Mouse (Mus musculus) heart, adult 2 months (tissue): ENCODE measurements around the gene Ubqln4. TPM values are rescaled to one million over a fixed set of nuclear protein-coding genes. Genes with fewer than 3 reads are reported as not detected.

Experiments used
- DNase-seq, 2 experiments: peaks; one replicate each; pipeline ENCODE4 v3.0.0; 2021
- H3K27ac ChIP-seq: fragments of 200-600 bp; 2 replicates; pipeline ENCODE4 v1.8.1; 2022
- H3K27me3 ChIP-seq: fragments of 200-500 bp; 2 replicates; pipeline ENCODE4 v1.6.1; 2012; ENCODE audit warnings: mild to moderate bottlenecking, low read length, inconsistent platforms, mixed read lengths; ENCODE audit not compliant: control insufficient read depth, insufficient read depth
- H3K36me3 ChIP-seq: fragments of 200-500 bp; 2 replicates; pipeline ENCODE4 v1.6.1; 2012; ENCODE audit warnings: low read length, inconsistent platforms; ENCODE audit not compliant: control insufficient read depth, insufficient read depth
- H3K4me1 ChIP-seq: fragments of 200-500 bp; 2 replicates; pipeline ENCODE4 v1.6.1; 2011; ENCODE audit warnings: low read length; ENCODE audit not compliant: control insufficient read depth, insufficient read depth
- H3K4me3 ChIP-seq: fragments of 200-600 bp; 2 replicates; pipeline ENCODE4 v1.8.1; 2022
- H3K79me2 ChIP-seq: fragments of 200-500 bp; replicated peaks from 2 replicates; pipeline ENCODE4 v1.6.1; 2012; ENCODE audit warnings: mild to moderate bottlenecking, inconsistent platforms, low read length, moderate library complexity, mixed read lengths; ENCODE audit not compliant: control insufficient read depth, insufficient read depth
- H3K9ac ChIP-seq: fragments of 200-500 bp; 2 replicates; pipeline ENCODE4 v1.6.1; 2012; ENCODE audit warnings: low read depth, mild to moderate bottlenecking, control low read depth, inconsistent platforms, low read length, mixed read lengths
- CTCF ChIP-seq: fragments of 200-600 bp; IDR thresholded peaks from 2 replicates; pipeline ENCODE4 v1.8.1; 2022; ENCODE audit warnings: antibody characterized with exemption, mild to moderate bottlenecking, moderate library complexity
- EP300 ChIP-seq: fragments of 200-500 bp; IDR thresholded peaks from 2 replicates; pipeline ENCODE4 v1.6.1; 2011; ENCODE audit warnings: low read depth, low read length, control low read depth; ENCODE audit not compliant: insufficient read depth
- POLR2A ChIP-seq: fragments of 200-500 bp; IDR thresholded peaks from 2 replicates; pipeline ENCODE4 v1.6.1; 2011; ENCODE audit warnings: mild to moderate bottlenecking, low read depth, low read length, control low read depth; ENCODE audit not compliant: insufficient read depth
- WGBS: fragments of 180-500 bp; shearing (Covaris S2); methylation state at CpG from one replicate; pipeline ENCODE4 v1.1.7; 2018; 5-methylcytosine and 5-hydroxymethylcytosine counted together
- intact Hi-C: fragments of 180-260 bp; cut with DNase I; formaldehyde crosslinking; loops from one replicate; pipeline ENCODE4 v1.15.1; 2025
- polyA plus RNA-seq: library from polyadenylated mRNA; depleted of rRNA; stranded (reverse); fragments of >200 nt; gene quantifications from 2 replicates; pipeline ENCODE4 v1.2.3, GENCODE M21; 2012
- total RNA-seq, 2 experiments: library from RNA; stranded (reverse); gene quantifications; 2 replicates each; pipeline ENCODE4 v1.2.3; 2021

Ubqln4 gene
- total and polyA plus RNA-seq, 3 experiments, result 69.3 to 76.5 (median 70.1) TPM

DNA sequence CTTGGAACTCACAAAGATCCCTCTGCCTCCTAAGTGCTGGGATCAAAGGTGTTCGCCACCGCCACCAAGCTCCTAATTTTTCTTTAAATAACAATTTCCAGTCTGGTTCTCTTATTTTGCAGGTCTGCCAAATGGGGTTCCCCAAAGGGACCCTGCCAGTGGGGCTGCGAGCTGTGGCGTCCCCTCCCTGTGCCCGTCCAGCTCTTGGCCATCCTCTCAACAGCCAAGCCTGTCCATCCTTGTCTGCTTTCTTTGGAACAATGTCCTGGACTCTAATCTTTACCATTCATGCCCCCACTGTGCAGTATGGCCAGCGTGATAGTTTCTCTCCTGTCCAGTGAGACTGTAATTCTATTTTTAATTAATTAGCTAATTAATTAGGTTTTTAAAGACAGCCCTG lies 32.4 kb upstream of the Ubqln4 start:
- Histone ChIP-seq H3K27ac (no peak overlapping the region), H3K27me3 (no peaks in the 10 kb centered on the region), H3K4me3 (no peak overlapping the region), H3K9ac (no peak overlapping the region), H3K79me2 (no peaks in the 10 kb centered on the region), H3K36me3 (no peaks in the 10 kb centered on the region), H3K4me1 (no peaks in the 10 kb centered on the region; the same call in 1 of the 2 replicates)
- TF ChIP-seq POLR2A (no peak), CTCF (no peak), EP300 (no peak)
- 92% methylated on average over 6 of the region's 6 CpGs for WGBS
- intact Hi-C loops, result no loop called here
- no peak for DNase-seq

DNA sequence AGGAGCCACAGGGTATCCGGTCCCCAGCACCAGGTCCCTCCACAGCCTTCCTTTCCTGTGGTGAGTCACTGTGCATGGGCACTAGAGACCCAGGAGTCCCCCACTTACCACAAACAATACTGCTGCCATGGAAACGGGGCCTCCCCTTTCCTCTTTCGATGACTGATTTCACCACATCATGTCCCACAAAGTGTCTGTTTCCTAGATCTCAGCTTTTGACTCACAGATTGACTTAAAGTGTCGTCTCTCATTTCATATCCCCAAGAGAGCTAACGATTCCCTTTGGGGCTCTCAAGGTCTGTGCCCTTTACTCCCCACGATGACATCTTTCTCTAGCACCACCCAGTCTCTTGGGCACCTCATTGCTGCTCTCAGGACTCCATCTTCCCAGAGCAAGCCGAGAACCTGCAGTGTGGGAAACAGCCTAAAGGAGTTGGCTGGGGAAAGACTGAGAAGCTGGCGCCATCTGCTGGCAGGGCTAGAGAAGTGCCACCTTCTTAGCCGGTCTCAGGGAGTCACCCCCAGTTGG lies 31.7 kb upstream of the Ubqln4 start:
- intact Hi-C loops, result loop anchor here (1.0 kb wide), 2 partner anchors 34 to 39 kb away; no protein-coding TSS in a partner anchor
- 14% methylated on average over 9 of the region's 9 CpGs for WGBS
- H3K36me3 ChIP-seq, result no peaks in the 10 kb centered on the region
- no peak overlapping the region for H3K9ac ChIP-seq
- no peaks in the 10 kb centered on the region for H3K79me2 ChIP-seq
- H3K27ac ChIP-seq, result no peak overlapping the region
- TF ChIP-seq POLR2A, result no peak
- peak; percentile 87; the same call in 1 of the 2 replicates for TF ChIP-seq EP300
- peak; percentile 97 for TF ChIP-seq CTCF
- DNase-seq, result peak; percentile 75 to 82
- H3K4me1 ChIP-seq, result no peaks in the 10 kb centered on the region; the same call in 1 of the 2 replicates
- H3K27me3 ChIP-seq, result no peaks in the 10 kb centered on the region
- H3K4me3 ChIP-seq, result no peak overlapping the region

DNA sequence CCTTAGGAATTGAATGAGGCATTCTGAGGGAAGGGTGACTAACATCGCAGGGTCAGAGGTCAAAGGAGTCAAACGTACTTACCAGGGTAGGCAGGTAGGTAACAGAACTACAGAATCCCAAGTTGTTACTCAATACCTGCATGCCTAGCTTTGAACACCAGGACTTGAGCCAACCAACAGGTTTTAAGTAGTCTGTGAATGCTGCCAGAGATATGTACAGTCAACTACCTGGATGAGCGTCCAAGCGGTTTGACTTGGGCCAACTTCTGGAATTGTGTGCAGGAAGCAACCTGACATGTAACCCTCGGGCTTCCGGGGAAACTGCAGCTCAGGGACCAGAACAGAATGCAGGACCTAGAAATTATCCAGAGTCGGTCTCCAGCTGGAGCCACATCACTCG lies 30.5 kb upstream of the Ubqln4 start:
- Histone ChIP-seq H3K27me3 (no peaks in the 10 kb centered on the region), H3K4me3 (no peak overlapping the region), H3K79me2 (no peaks in the 10 kb centered on the region), H3K36me3 (no peaks in the 10 kb centered on the region), H3K9ac (no peak overlapping the region), H3K4me1 (no peaks in the 10 kb centered on the region; the same call in 1 of the 2 replicates), H3K27ac (no peak overlapping the region)
- no peak for DNase-seq
- WGBS, result 71% methylated on average over 8 of the region's 8 CpGs
- no peak for TF ChIP-seq CTCF
- no peak for TF ChIP-seq EP300
- TF ChIP-seq POLR2A, result no peak
- intact Hi-C loops, result no loop called here

DNA sequence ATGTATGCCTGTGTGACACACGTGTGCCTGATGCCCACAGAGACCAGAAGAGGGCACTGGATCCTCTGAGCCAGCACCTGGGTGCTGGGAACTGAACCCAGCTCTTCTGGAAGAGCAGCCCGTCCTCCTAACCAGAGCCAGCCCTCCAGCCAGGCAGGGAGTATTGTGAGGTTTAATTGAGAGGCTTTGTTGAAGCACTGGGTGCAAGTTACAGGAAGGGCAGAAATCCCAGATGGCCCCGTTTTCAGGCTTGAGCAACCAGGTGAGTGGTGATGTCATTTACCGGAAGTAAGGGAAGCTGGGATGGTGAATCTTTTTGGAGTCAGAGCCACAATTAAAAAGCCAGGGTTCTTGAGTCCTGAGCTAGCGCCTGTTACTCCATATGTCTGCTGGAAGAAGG lies 28.5 kb upstream of the Ubqln4 start:
- H3K9ac ChIP-seq, result no peak overlapping the region
- H3K4me1 ChIP-seq, result no peaks in the 10 kb centered on the region; the same call in 1 of the 2 replicates
- no peak overlapping the region for H3K4me3 ChIP-seq
- TF ChIP-seq CTCF (no peak), EP300 (no peak), POLR2A (no peak)
- no peaks in the 10 kb centered on the region for H3K79me2 ChIP-seq
- intact Hi-C loops, result no loop called here
- H3K27ac ChIP-seq, result no peak overlapping the region
- no peaks in the 10 kb centered on the region for H3K36me3 ChIP-seq
- no peaks in the 10 kb centered on the region for H3K27me3 ChIP-seq
- WGBS, result 85% methylated on average over 5 of the region's 5 CpGs
- no peak for DNase-seq

DNA sequence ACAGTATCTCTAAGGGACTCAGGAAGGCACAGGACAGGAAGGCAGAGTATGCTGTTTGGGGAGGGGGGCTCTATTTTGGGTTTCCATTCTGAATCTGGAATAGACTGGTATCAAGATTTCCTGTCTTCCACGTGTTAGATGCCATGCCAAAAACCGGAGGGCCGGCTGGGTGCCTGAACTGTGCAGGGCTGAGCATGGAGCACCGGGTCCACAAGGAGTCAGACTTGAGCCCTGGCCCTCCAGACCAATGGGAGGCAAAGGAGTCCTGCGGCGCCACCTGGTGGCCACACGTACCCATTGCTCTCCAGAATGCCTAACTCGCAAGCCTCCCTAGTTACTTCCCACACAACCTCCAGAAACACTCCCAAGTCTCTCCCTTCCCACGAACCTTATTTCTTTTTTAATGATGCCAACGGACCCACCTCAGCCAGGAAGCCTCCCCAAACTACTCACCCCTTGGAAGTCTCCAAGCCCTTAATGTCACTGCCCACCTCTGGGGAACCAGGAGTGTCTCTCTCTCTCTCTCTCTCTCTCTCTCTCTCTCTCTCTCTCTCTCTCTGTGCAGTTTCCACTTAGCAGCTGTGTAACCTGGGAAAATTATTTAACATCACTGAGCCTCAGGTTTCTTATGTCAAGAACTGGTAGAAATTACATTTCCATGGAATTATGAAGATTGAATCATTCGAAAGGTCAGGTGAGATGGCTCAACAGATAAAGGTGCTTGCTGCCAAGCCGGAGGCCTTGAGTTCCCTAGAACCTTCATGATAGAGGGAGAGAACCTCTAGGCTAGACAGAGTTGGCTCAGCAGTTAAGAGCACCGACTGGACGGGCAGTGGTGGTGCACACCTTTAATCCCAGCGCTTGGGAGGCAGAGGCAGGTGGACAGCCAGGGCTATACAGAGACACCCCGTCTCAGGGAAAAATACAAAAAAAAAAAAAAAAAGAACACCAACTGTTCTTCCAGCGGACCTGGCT lies 27.1 kb upstream of the Ubqln4 start:
- WGBS, result 35% methylated on average over 17 of the region's 17 CpGs
- DNase-seq, result peak; percentile 86
- Histone ChIP-seq H3K36me3 (no peaks in the 10 kb centered on the region), H3K27me3 (no peaks in the 10 kb centered on the region), H3K4me3 (no peak overlapping the region), H3K79me2 (no peaks in the 10 kb centered on the region), H3K4me1 (no peaks in the 10 kb centered on the region; the same call in 1 of the 2 replicates), H3K9ac (no peak overlapping the region), H3K27ac (no peak overlapping the region)
- intact Hi-C loops, result loop anchor here (2.0 kb wide), 1 partner anchor 120 kb away; no protein-coding TSS in a partner anchor
- TF ChIP-seq POLR2A (0 out of 2 replicates have a peak, but pooled peaks have one; percentile 11), EP300 (peak; percentile 94), CTCF (no peak; the same call in 1 of the 2 replicates)

DNA sequence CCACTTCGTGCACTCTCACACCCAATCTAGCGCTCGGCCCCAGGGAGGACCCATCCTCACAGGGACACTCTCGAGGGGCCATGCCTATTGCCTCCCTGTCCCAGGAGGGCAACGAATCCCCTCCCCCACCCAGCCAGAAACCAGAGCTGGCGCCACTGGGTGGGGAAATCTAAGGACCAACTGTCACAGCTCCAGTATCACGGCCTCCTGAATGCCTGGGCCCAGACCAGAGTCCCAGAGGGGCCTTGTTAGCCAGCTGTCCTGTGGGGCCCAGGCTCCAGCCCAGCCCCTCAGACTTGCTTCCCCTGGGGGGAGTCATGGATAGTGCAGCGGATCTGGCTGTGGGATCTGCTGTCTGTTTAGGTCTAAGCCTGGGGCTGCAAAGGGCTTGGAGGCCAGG lies 26.0 kb upstream of the Ubqln4 start:
- intact Hi-C loops, result loop anchor here (2.0 kb wide), 1 partner anchor 121 kb away; no protein-coding TSS in a partner anchor
- H3K9ac ChIP-seq, result no peak overlapping the region
- H3K27ac ChIP-seq, result no peak overlapping the region
- no peak for DNase-seq
- no peaks in the 10 kb centered on the region for H3K36me3 ChIP-seq
- WGBS, result 57% methylated on average over 8 of the region's 8 CpGs
- H3K27me3 ChIP-seq, result no peaks in the 10 kb centered on the region
- H3K79me2 ChIP-seq, result no peaks in the 10 kb centered on the region
- TF ChIP-seq EP300, result no peak
- H3K4me3 ChIP-seq, result no peak overlapping the region
- no peaks in the 10 kb centered on the region; the same call in 1 of the 2 replicates for H3K4me1 ChIP-seq
